Mouse (Mus musculus) A20 (cell line): Measurements from ENCODE around the gene Nos1.

Experiments
- DNase-seq: peaks from one replicate; pipeline ENCODE4 v3.0.0-alpha.2; 2011; ENCODE audit warnings: low read depth, low spot score

Nos1 gene

DNA sequence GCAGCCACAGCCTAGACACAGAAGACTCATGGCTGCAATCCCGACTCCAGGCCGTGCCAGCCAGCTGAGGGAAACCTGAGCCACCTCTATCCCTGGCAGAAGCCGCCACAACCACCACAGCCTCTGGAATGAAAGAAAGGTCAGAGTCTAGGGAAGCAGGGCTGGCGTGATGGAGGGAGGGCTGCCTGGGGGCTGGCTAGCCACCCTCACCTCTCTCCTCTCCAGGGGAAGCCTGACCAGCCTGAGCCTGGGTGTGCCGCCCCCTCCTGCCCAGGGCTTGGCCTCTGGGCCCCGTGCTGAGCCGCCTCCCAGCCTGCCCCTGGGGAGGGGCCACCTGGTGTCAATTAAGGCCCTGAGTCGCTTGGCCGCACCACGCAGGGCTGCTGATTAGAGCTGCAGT is at the start of gene Nos1:
Nos1 (plus strand) TSS at position 352 of the 400 bp plus-strand sequence.
- DNase-seq: no peak

GRCm38 (mm10) chr5:117731311-117731710 is 49.5 kb upstream of the Nos1 start:
- DNase-seq: no peak

GRCm38 (mm10) chr5:117744654-117745178 is 36.1 kb upstream of the Nos1 start:
- no peak for DNase-seq

- DNase-seq: no peak
These were observed 31.5 kb upstream of the Nos1 start for GRCm38 (mm10) chr5:117749353-117749752.

DNA sequence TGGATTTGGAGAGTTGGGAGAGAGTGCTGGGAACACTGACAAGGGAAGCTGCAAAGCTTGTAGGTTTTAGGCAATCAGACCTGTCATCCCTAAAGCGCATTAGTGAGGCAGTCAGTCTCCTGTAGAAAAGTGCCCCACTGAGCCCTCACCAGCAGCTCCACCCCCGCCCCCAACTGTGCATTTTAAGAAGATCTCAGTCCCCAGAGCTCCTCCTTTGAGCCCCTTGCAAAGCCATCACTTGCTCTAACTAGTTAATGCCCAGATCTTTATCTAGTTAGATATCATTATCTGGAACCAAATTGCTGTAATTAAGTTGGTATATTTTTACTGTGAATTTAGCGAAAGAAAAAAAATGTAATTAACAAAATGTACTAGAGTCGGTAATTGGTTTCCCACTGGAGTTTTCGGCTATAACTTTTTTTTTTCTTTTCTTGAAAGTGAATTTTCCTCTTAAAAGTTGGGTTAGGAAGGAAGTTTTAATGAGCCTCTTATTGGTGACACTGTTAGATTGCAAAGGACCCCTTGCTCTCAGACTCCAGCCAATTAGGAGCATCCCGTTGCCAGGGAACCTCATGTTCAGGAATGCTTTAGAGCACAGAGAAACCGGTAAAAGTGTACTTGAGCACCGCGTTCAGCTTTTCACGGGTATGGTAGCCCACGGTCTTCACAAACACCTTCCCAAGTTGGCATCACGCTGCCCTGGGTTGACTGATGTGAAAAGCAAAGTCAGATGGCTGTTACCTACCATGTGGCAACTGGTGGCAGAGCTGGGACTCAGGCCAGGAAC is 22.9 kb upstream of the Nos1 start:
- DNase-seq: no peak

DNA sequence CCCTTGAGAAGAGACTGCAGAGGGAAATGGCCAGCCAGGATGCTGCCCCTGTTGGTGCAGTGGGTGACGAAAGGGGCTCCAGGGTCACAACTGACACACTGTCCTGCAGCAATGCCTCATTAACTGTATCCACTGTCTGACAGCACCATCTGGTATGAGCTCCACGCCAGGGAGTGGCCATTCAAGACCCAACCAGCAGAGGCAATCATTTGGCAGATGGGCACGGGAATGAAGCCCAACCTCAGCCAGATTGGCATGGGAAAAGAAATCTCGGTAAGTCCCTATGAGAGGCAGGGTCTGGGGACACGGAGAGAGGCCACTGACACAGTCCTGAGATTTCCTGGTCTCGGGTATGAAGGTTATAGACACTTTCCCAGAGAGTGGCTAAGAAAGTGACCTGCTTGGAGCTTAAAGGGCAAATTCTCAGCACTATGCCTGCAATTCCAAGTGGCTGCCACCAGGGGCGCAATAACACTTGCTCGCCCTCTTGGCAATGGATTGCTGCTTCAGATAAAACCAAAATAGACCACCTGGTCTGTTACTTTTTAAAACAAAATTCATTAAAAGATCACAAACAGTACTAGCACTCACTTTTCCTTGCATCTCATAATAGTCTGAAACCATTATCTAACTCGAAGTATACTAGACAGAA is 19.5 kb upstream of the Nos1 start:
- peak; percentile 46 for DNase-seq

GRCm38 (mm10) chr5:117764496-117764895 is 16.3 kb upstream of the Nos1 start:
- no peak for DNase-seq

- no peak for DNase-seq
These were observed 1.7 kb upstream of the Nos1 start for GRCm38 (mm10) chr5:117779175-117779574.

GRCm38 (mm10) chr5:117781178-117781577 is 346 bp downstream of the Nos1 start:
- DNase-seq: no peak

DNA sequence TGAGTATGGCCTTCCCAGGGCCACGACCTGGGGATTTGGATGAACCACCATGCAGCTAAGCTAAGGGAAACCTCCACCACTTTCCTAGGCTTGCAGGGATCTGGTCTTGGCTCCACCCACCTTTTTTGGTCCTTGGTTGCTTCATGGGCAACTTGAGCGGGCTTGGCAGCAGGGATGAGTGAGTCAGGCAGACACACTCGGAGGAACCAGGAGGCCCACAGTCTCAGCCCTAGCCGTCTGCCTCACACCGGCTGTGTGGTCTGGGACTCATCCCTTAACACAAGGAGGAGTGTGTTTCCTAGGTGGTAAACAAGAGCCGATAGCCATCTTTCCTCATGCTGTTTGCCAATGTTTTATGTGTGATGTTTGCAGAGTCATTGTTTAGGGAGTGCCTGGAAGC is 9.2 kb downstream of the Nos1 start:
- DNase-seq: no peak

GRCm38 (mm10) chr5:117791875-117792274 is 11.0 kb downstream of the Nos1 start:
- no peak for DNase-seq

DNA sequence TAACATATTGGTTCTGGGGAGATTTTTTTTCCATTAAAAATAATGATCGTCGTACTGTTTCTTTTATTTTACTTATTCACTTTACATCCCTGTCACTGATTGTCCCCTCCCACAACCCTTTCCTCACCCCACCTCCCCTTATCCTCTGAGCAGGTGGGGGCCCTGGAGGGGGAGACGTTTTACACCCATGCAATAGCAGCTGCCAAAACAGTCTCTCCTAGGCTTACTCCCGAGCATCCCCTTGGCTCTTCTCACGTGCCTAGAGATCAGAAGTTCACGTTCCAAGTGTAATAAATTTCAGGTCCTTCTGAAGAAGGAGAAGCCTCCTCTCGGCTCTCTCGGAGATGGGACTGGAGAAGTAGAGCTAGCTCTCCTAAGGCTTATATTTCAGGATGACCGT is 20.0 kb downstream of the Nos1 start:
- DNase-seq: no peak

DNA sequence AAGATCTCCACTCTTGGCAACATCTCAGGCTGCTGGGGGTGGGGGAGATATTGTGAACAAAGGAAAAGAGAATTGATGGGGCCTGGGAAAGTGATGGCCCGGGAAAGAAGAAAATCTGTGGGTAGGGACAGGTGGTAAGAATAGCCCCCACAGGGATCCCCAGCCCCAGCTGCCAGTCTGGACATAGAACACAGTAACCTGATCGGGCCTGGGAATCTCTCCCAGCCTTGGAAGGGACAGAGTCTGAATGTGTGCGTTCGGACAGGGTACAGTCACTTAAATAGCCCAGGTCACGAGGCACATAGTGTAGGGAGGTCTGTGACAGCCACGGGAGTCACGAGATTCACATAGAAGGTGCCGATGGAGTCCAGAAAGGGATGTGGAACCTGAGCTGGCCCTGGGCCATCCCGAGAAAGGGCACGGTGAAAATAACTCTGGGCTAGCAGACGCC is 21.3 kb downstream of the Nos1 start:
- DNase-seq: no peak

DNA sequence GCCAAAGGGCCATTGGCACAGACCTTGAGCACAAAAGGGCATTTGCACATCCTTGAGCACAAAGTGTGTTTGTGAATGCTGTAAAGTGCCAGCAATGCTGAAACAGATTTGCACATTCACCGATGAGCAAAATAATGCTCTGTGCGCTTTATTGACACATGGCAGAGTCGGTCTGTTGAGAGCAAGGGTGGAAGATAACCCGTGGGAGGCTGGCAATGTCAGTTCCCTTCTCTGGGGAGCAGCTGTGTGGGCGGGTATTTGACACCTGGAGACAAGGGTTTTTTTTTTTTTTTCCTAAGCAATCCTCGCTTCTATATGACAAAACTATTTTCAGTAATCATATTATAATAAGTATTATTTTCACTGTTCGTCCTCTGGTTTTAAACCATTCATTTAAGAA is 22.7 kb downstream of the Nos1 start:
- peak; percentile 16 for DNase-seq

DNA sequence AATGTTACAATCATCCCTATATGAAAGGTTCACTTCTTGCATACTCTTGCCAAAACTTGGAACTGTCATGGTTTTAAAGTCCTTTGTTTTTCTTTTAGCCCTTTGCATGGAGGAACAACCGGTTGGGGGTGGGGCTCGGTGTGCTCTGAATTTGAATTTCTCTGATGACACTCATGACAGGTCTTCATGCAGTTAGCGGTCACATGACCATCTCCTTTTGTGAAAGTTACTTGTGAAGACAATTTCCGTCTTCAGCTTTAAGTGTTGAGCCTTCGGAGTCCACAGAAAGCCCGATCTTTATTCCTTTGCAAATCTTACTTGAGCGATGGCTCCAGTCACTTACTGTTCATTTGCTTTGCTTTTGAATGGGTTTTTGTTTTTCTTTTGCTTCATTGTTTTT is 30.1 kb downstream of the Nos1 start:
- DNase-seq: no peak

DNA sequence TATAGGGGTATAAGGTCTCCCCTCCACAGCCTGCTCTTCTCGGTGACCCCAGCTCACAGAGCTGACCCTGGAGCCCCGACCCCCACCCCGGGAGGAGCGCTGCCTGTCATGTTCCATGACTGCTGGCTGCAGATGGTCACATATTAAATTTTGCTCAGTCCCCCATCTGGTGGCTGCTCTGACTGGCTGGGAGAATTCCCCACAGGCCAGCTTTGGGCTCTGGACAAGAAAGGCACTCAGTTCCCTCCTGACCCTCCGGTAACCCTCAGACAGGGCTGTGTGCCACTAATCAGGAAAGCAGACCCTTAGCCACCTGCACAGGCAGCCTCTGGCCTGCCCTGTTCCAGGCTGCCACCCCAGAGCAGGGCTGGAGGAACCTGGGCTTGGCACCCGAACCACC is 38.0 kb downstream of the Nos1 start:
- no peak for DNase-seq

GRCm38 (mm10) chr5:117820445-117820844 is 39.6 kb downstream of the Nos1 start:
- no peak for DNase-seq

DNA sequence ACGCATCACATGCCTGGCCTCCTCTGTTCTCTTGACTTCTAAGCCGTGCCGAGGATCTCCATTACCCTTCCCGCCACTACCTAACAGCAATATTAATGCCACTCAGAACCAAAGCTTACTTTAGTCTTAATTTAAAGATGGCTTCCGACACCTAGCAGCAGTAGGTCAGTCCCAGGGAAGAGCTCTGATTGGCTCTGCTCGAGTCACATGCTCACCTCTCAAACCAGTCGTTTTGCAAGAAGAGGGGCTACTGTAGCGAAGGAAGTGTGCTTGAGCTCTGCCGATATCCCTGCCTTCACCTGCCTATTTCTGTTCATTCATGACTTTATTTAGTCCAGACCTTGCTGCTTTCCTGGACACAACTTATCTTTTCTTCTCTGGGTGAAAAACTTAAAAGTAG is 43.0 kb downstream of the Nos1 start:
- no peak for DNase-seq

- DNase-seq: peak; percentile 29
These were observed 43.7 kb downstream of the Nos1 start for GRCm38 (mm10) chr5:117824486-117824885.

- no peak for DNase-seq
These were observed 44.5 kb downstream of the Nos1 start for GRCm38 (mm10) chr5:117825336-117825735.

DNA sequence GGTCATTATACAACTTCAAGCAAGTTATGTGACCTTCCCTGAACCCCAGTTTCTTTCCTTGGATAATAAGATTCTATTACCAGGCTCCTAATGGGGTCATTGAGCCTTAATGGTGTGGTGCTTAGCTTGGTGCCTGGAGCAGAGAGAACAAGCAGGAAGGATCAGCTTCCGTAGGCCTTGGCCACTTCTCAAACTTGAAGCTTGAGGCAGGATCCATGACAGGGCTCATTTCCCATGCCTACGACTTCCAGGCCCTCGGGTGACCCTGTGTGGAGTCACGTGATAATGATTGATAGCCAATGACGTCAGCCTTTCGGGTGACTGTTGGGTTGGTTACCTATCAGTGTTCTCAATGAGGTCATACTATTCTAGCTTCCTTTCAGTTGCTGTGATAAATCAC is 46.5 kb downstream of the Nos1 start:
- DNase-seq: no peak

- peak; percentile 58 for DNase-seq
These were observed 56.1 kb downstream of the Nos1 start for GRCm38 (mm10) chr5:117836930-117837329.

DNA sequence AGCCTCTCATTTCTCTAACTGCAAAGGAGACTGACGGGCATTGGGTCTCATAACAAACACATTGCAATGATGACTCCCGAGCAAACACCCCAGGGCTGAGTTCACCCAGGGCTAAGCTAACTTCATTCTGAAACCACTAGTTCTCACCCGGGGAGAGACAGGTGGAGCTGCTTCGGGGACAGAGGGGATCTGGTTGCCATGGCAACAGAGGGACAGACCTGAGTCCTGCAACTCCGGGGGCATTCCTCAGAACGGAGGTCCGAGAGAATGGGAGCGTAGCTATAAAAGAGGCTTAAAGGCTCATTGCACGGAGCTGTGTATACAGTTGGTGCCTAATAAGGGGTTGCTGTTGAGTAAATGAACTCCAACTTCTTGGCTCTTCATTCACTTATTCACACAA is 56.9 kb downstream of the Nos1 start:
- DNase-seq: no peak
